Mouse (Mus musculus): Measurements from ENCODE around the gene Snx8.

The Snx8 gene

GRCm38 (mm10) chr5:140388588-140389576 is at the start of gene Snx8:
TSS of gene Snx8 (minus strand) at chr5:140389262.
- peak; percentile 78 to 87 for DNase-seq (ENCODE audit: low spot score in 2 of 2)

- no peak for DNase-seq (ENCODE audit: low spot score in 2 of 2)
Measured at GRCm38 (mm10) chr5:140425016-140425783, 36.1 kb upstream of the Snx8 start.

GRCm38 (mm10) chr5:140420616-140421015 is 31.6 kb upstream of the Snx8 start:
- DNase-seq (ENCODE audit: low spot score in 2 of 2) = no peak

GRCm38 (mm10) chr5:140419442-140420080 is 30.5 kb upstream of the Snx8 start:
- DNase-seq (ENCODE audit: low spot score in 2 of 2) = no peak

GRCm38 (mm10) chr5:140418489-140419441 is 29.7 kb upstream of the Snx8 start, which contains the start of gene Eif3b:
TSS of gene Eif3b (plus strand) at chr5:140419328.
- DNase-seq (ENCODE audit: low spot score in 2 of 2) = peak; percentile 87 to 92

GRCm38 (mm10) chr5:140418106-140418488 is 29.0 kb upstream of the Snx8 start:
- peak; percentile 25 to 28 for DNase-seq (ENCODE audit: low spot score in 2 of 2)

- DNase-seq (ENCODE audit: low spot score in 2 of 2) = no peak
Measured at GRCm38 (mm10) chr5:140414647-140415046, 25.6 kb upstream of the Snx8 start.

- peak; percentile 61 to 64 for DNase-seq (ENCODE audit: low spot score in 2 of 2)
Measured at GRCm38 (mm10) chr5:140411339-140411738, 22.3 kb upstream of the Snx8 start.

- DNase-seq (ENCODE audit: low spot score in 2 of 2) = no peak
Measured at GRCm38 (mm10) chr5:140408801-140409200, 19.7 kb upstream of the Snx8 start.

- DNase-seq (ENCODE audit: low spot score in 2 of 2) = no peak
Measured at GRCm38 (mm10) chr5:140406666-140407065, 17.6 kb upstream of the Snx8 start.

GRCm38 (mm10) chr5:140405126-140405525 is 16.1 kb upstream of the Snx8 start:
- no peak for DNase-seq (ENCODE audit: low spot score in 2 of 2)

GRCm38 (mm10) chr5:140402640-140403270 is 13.7 kb upstream of the Snx8 start:
- DNase-seq (ENCODE audit: low spot score in 2 of 2) = no peak

- DNase-seq (ENCODE audit: low spot score in 2 of 2) = no peak
Measured at GRCm38 (mm10) chr5:140396166-140396940, 7.3 kb upstream of the Snx8 start.

GRCm38 (mm10) chr5:140392701-140393100 is 3.6 kb upstream of the Snx8 start:
- no peak for DNase-seq (ENCODE audit: low spot score in 2 of 2)

- no peak for DNase-seq (ENCODE audit: low spot score in 2 of 2)
Measured at GRCm38 (mm10) chr5:140391981-140392380, 2.9 kb upstream of the Snx8 start.

GRCm38 (mm10) chr5:140391435-140391834 is 2.4 kb upstream of the Snx8 start:
- no peak for DNase-seq (ENCODE audit: low spot score in 2 of 2)

GRCm38 (mm10) chr5:140389647-140390046 is 585 bp upstream of the Snx8 start:
- DNase-seq (ENCODE audit: low spot score in 2 of 2) = no peak

- DNase-seq (ENCODE audit: low spot score in 2 of 2) = no peak
Measured at GRCm38 (mm10) chr5:140387816-140388510, 1.1 kb downstream of the Snx8 start.

GRCm38 (mm10) chr5:140387236-140387635 is 1.8 kb downstream of the Snx8 start:
- DNase-seq (ENCODE audit: low spot score in 2 of 2) = no peak

Data from right cerebral cortex, adult 2 months (tissue).